Mouse (Mus musculus) megakaryocyte, embryonic 14.5 days (primary cell): Measurements from ENCODE around the gene Tsg101.

ENCODE experiments used
- FLI1 ChIP-seq: IDR thresholded peaks from 2 replicates; pipeline ENCODE4 v1.6.1; 2012; ENCODE audit warnings: low read length, inconsistent platforms, mixed read lengths
- GATA1 ChIP-seq: IDR thresholded peaks from 3 replicates; pipeline ENCODE4 v1.6.1; 2012; ENCODE audit warnings: mixed read lengths, low read length, inconsistent platforms, borderline replicate concordance

- TF ChIP-seq GATA1, result no peak
- TF ChIP-seq FLI1, result no peak
Measured at GRCm38 (mm10) chr7:46853365-46853764, 66.4 kb downstream of the Tsg101 start.
